Mouse (Mus musculus): ENCODE results near the gene Cela3b.

- TF ChIP-seq CTCF (IDR thresholded peaks at IDR 0.05; ENCODE audit: extremely low read depth, insufficient read length, insufficient replicate concordance, low read depth, low read length) (no peak), POLR2A (IDR thresholded peaks at IDR 0.05; ENCODE audit: low read depth, low read length) (no peak)
Observed at GRCm38 (mm10) chr4:137417712-137418564, 12.4 kb downstream of the Cela3b start.
